Mouse (Mus musculus) urinary bladder, postnatal 25 days (tissue): ENCODE measurements around the gene Scarf2.

ENCODE experiments used
- DNase-seq: peaks from one replicate; pipeline ENCODE4 v3.0.0; 2022; ENCODE audit warnings: low spot score

Scarf2 gene

DNA sequence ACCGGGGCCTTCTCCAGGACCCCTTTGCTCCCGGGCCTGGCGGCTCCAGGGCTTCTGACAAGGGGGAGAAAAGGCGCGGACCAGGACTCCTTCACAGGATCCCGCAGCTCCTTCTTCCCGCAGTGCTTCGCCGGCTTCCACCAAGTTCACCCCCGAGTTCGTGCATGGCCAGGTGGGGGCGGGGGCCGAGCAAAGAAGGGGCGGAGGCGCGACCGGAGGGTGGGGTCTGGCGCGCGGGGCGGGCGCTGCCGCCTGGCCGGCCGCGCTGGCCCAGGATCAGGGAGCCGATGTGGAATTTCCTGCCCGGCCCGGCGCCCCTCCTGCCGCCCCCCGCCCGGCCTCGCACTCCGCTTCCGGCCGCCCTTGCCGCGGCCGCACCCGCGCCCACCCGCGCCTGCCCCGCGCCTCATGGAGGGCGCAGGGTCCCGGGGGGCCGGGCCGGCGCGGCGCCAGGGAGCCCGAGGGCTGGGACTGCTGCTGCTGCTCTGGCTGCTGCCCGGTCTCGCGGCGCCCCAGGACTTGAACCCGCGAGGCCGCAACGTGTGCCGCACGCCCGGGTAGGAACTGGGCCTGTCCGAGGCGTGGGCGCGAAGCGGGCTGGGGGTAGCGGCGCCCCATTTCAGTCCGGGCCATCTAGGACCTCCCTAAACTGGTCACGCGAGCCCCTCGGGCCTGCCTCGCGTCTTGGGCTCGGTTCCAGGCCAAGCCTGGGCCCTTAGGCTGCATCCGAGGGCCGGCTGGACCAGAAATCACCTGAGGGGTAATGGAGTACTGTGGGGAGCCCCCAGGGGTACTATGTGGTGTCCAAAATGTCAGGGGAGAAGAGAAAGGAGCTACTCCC lies at the start of gene Scarf2:
Gene Scarf2, plus strand, starts transcription at position 312 of the 841 bp plus-strand sequence.
- DNase-seq = peak; percentile 56

GRCm38 (mm10) chr16:17753001-17753400 lies 44.1 kb upstream of the Scarf2 start:
- DNase-seq = peak; percentile 34

DNA sequence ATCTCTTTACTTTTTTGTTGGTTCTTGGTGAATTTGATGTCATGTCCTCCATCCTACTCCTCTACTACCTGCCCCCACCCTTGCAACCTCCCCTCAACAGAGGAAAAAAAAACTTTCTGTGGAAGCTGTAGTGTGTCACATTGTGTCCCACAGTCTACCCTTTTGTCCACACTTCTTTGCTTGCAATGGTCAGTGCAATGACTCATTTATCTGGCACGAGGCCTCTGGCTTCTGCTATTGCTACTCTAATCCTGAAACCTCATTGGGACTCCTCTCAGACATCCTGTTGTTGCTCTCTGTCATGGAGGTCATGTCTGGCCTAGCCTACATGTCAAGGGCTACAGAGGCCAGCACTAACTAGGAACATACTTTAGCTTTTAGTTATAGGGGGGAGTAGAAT lies 43.4 kb upstream of the Scarf2 start:
- no peak for DNase-seq

- no peak for DNase-seq
Measured at GRCm38 (mm10) chr16:17757756-17758155, 39.3 kb upstream of the Scarf2 start.

GRCm38 (mm10) chr16:17758902-17759301 lies 38.2 kb upstream of the Scarf2 start:
- DNase-seq = no peak

GRCm38 (mm10) chr16:17759344-17759773 lies 37.7 kb upstream of the Scarf2 start, which contains the start of gene Klhl22:
TSS of gene Klhl22 (plus strand) at chr16:17759618.
- peak; percentile 93 for DNase-seq

DNA sequence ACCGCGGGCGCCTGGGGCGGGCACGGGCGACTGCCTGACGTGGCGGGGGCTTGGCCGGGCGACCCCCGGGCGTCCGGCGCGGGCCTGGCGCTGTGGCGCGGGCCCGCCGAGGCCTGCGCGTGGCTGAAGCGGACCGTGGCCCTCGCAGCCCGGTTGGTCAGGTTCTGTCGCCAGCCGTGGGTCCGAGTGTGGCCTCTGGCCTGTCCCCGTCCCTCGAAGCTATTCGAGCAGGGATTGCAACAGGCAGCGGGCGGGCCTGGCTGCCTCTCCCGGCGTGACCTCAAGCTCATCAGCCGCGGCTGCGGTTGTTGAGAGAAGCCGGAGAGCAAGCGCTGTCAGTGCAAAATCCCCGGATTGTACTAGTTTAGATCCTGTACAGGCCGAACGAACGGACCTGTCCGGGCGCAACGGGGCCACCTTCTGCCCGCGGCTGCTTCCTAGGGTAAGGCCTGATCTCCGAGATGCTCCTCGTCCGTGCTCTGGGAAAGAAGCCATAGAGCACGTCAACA lies 37.2 kb upstream of the Scarf2 start:
- peak; percentile 39 for DNase-seq

DNA sequence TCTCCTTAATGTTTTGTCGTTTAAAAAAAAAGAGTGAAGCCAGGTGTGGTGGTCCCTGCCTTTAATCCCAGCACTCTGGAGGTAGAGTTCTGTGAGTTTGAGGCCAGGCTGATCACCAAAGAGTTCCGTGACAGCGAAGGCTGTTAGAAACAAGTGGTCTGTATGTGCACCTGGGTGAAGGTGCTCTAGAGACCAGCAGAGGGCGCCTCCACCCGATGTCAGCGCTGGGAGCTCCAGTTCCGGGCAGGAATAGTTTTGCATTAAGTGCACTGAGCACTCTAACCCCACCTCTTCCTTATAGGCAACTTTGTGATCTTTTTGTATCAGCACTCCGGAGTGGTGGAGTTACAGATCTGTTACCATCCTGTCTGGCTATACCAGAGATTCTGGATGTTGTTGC lies 36.4 kb upstream of the Scarf2 start:
- no peak for DNase-seq

GRCm38 (mm10) chr16:17761074-17761473 lies 36.0 kb upstream of the Scarf2 start:
- no peak for DNase-seq

GRCm38 (mm10) chr16:17764108-17764511 lies 33.0 kb upstream of the Scarf2 start:
- no peak for DNase-seq

DNA sequence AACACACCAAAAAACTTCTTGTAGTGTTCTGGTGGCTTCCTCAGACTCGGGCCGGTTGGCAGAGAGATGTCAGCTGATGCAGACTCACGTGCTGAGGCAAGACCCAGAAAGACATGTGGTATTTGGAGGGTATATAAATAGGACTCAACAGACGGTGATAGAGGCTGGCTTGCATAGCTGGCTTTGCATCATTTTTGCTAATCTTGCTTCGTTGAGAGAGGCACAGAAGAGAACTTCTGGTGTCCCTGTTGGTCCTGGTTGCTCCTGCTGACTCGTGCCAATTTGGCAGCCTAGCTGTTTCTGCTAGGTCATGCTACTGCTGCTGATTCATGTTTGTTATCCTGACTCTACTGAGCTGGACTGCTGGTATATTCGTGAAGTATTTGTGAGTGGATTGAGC lies 28.2 kb upstream of the Scarf2 start:
- no peak for DNase-seq

- DNase-seq = no peak
Measured at GRCm38 (mm10) chr16:17771117-17771865, 25.8 kb upstream of the Scarf2 start.

DNA sequence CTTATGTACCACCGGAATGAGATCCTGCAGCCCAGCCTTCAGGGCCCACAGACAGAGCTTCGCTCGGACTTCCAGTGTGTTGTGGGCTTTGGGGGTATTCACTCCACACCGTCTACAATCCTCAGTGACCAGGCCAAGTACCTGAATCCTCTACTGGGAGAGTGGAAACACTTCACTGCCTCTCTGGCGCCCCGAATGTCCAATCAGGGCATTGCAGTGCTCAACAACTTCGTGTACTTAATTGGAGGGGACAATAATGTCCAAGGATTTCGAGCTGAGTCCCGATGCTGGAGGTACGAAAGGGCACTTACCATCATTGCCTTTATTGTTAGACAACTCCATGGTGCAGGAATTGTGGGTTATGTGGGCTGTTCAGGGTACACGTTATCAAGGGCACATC lies 20.3 kb upstream of the Scarf2 start:
- peak; percentile 32 for DNase-seq

DNA sequence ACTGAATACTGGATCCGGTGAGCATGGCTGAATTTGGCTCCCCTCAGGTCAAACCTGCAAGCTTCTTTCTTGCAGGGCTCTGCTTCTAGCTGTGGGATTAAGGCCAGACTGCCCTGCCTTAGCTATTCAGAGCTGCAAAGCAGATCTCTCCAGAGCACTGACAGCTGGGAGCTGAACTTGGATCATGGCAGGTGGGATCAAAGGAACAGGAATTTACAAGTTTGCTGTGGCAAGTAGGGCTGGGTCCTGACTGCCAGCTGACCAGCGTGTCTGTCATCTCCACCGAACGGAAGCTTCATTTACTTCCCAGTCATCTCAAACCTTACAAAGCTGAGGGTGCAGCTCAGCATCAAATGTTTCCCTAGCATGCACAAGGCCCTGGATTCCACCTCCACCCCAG lies 18.9 kb upstream of the Scarf2 start:
- no peak for DNase-seq

GRCm38 (mm10) chr16:17779692-17780091 lies 17.4 kb upstream of the Scarf2 start:
- no peak for DNase-seq

DNA sequence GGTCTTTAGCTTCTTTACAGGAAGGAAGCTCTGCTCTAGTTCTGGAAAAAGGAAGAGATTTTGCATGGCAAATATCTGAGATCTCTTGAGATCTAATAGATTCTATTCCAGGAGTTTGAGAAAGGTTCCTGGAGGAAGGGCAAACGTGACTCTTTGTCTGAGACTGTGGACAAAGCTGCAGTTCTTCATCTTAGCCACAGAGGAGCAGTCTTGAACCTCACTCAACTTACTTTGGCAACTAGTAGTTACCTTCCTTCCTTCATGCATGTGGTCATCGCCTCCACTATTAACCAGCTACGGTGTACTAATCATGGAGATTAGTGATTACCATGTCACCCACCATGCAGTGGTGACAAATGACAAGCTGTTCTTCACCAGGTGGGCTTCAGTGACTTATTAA lies 11.7 kb upstream of the Scarf2 start:
- no peak for DNase-seq

- no peak for DNase-seq
Measured at GRCm38 (mm10) chr16:17792728-17793127, 4.4 kb upstream of the Scarf2 start.

GRCm38 (mm10) chr16:17794047-17794446 lies 3.0 kb upstream of the Scarf2 start:
- DNase-seq = no peak

DNA sequence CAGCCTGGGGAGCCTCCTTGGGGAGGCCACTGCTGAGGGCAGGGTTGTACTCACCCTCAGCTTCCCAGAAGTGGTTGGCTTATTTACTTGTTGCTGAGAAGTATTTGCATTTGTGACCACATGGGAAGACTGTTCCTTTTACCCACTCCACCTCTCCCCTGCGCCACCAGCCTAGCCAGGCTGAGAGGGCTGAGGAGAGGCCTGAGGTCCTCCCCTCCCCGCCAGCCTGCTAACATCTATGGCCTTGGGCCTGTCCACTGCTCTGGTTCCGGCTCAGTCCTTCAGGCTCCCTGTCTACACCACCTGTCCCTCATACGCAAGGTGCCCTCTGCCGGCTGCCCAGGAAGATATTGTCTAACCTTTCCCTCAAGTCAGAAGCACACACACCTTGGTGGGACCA lies 1.4 kb upstream of the Scarf2 start:
- no peak for DNase-seq

- DNase-seq = no peak
Measured at GRCm38 (mm10) chr16:17796519-17796918, 563 bp upstream of the Scarf2 start.

- no peak for DNase-seq
Measured at GRCm38 (mm10) chr16:17797812-17798311, 780 bp downstream of the Scarf2 start.

DNA sequence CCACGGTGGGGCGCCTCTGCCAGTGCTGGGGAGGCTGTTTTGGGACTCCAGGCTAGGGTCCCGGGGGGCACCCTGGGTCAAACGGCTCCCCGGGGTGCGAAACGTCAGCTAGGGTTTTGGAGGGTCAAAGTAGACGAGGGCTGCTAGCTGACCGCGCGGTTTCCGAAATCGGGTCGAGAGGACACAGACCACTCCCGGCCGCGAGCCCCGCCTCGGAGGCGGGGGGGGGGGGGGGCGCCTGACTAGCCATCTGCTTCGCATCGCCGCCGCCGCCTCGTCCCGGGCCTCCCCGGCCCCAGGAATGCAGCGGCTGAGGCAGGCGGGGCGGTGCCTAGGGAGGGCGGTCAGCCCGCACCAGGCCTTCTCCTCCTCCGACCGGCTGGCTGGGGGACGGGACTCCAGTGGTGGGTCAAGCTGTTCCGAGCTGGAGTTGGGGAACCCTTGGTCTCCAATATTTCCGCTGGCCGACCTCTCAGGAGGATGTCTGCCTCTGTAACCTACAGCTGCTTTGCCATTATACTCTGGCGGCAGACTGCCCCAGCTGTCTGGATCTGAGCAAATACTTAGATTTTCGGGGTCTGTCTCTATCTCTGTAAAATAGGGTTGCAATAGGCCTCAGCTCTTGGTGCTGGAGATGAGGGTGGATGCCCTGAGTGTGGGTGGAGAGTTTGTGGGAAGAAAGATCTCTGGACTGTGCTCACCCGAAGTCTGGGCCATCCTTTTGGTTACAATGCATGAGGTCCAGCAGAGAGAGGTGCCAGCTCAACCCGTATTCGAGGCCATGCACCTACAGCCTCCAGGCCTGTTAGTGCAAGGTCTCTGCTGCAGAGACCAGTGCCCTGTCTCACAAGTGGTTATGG lies 1.5 kb downstream of the Scarf2 start:
- DNase-seq = peak; percentile 54
